Mouse (Mus musculus) heart, embryonic 14.5 days (tissue): Measurements from ENCODE around the gene Abcc2. TPM values are rescaled to one million over a fixed set of nuclear protein-coding genes. Genes with fewer than 3 reads are reported as not detected.

Experiments used
- ATAC-seq: fragments of 200-750 bp; cut with Nextera tagmentation; 2 replicates; pipeline ENCODE4 v1.8.0; 2017; ENCODE audit warnings: low read depth, moderate TSS enrichment; ENCODE audit not compliant: insufficient number of reproducible peaks, insufficient read depth, low FRiP score
- H3K27ac ChIP-seq, 2 experiments: fragments of 200-500 bp in 1 of 2; fragments of 300-500 bp in 1 of 2; sonication (generic) in 1 of 2; replicated peaks in 1 of 2; 2 replicates each; pipeline ENCODE4 v1.5.1; 2012 to 2014; ENCODE audit warnings: low read depth in 2 of 2, low read length in 2 of 2, control low read depth in 1 of 2, mild to moderate bottlenecking in 1 of 2, mixed read lengths in 1 of 2; ENCODE audit not compliant: control insufficient read depth in 1 of 2, insufficient read depth in 1 of 2
- H3K27me3 ChIP-seq: fragments of 300-500 bp; sonication (generic); 2 replicates; pipeline ENCODE4 v1.6.1; 2014; ENCODE audit warnings: mild to moderate bottlenecking, low read length, control low read depth; ENCODE audit not compliant: control insufficient read depth, insufficient read depth
- H3K36me3 ChIP-seq: fragments of 300-500 bp; sonication (generic); 2 replicates; pipeline ENCODE4 v1.6.1; 2014; ENCODE audit warnings: mild to moderate bottlenecking, control low read depth, low read length, mixed read lengths; ENCODE audit not compliant: control insufficient read depth, insufficient read depth
- H3K4me1 ChIP-seq, 2 experiments: fragments of 200-500 bp in 1 of 2; fragments of 300-500 bp in 1 of 2; sonication (generic) in 1 of 2; 2 replicates each; pipeline ENCODE4 v1.6.1; 2012 to 2014; ENCODE audit warnings: low read length in 2 of 2, control low read depth in 1 of 2, mixed read lengths in 1 of 2; ENCODE audit not compliant: control insufficient read depth in 2 of 2, insufficient read depth in 2 of 2
- H3K4me2 ChIP-seq: fragments of 300-500 bp; sonication (generic); 2 replicates; pipeline ENCODE4 v1.6.1; 2014; ENCODE audit warnings: mild to moderate bottlenecking, low read length
- H3K4me3 ChIP-seq, 2 experiments: fragments of 200-500 bp in 1 of 2; fragments of 300-500 bp in 1 of 2; sonication (generic) in 1 of 2; 2 replicates each; pipeline ENCODE4 v1.5.1; 2012 to 2014; ENCODE audit warnings: low read length in 2 of 2, mild to moderate bottlenecking in 2 of 2, control low read depth in 1 of 2, low read depth in 1 of 2, moderate library complexity in 1 of 2; ENCODE audit not compliant: control insufficient read depth in 1 of 2, insufficient read depth in 1 of 2
- H3K9ac ChIP-seq: fragments of 300-500 bp; sonication (generic); 2 replicates; pipeline ENCODE4 v1.6.1; 2014; ENCODE audit warnings: mild to moderate bottlenecking, low read length
- H3K9me3 ChIP-seq: fragments of 300-500 bp; sonication (generic); 2 replicates; pipeline ENCODE4 v1.6.1; 2016; ENCODE audit warnings: low read length, control low read depth; ENCODE audit not compliant: control insufficient read depth
- WGBS: fragments of 180-500 bp; shearing (Covaris S2); extraction: QIAGEN DNeasy Blood & Tissue Kit; methylation state at CpG from one replicate; pipeline ENCODE4 v1.1.7; 2014; 5-methylcytosine and 5-hydroxymethylcytosine counted together
- polyA plus RNA-seq: library from polyadenylated mRNA; unstranded; fragments of >200 nt; fragmentation: Nextera tagmentation; extraction: Ambion mirVana; gene quantifications from 2 replicates; pipeline ENCODE4 v1.2.1, GENCODE M21; 2014

Abcc2 gene
- polyA plus RNA-seq, 1 experiment from 2014 or later = 0.03 TPM

DNA sequence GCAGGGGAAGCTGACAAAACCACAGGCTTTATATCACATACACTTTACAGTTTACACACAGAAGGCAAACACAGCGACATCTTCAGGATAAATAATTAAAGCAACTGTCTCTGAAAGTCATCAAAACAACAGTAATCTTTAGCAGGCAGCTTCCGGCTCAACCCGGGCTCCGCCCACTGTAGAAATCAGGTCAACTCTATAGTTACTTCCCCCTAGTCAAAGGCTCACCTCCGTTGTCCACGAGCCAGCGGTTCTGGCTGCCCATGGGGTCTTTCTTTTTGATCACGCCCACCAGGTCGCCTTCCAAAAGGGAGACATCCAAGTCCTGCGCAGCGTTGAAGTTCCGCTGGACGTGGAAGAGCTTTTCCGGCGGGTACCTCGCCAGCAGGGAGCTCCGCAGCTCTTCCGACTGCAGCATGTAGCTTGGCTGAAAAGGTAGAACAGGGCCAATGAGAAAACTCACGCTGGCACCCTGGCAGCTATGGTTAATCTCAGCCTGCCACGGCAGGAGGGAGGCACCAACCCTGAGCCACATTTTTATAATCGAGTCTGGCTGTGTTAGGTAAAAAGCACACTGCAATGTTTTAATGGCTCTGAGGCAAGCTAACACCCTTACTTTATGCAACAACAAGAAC lies 70.1 kb downstream of the Abcc2 start:
- Histone ChIP-seq H3K9me3 (no peaks in the 10 kb centered on the region), H3K27me3 (no peaks in the 10 kb centered on the region), H3K4me2 (no peak overlapping the region), H3K36me3 (peaks cover 96% of the 10 kb centered on the region), H3K4me3 (no peak overlapping the region), H3K27ac (no peak overlapping the region), H3K4me1 (no peaks in the 10 kb centered on the region), H3K9ac (no peak overlapping the region)
- ATAC-seq = no peak
- WGBS = 83% methylated on average over 21 of the region's 21 CpGs

DNA sequence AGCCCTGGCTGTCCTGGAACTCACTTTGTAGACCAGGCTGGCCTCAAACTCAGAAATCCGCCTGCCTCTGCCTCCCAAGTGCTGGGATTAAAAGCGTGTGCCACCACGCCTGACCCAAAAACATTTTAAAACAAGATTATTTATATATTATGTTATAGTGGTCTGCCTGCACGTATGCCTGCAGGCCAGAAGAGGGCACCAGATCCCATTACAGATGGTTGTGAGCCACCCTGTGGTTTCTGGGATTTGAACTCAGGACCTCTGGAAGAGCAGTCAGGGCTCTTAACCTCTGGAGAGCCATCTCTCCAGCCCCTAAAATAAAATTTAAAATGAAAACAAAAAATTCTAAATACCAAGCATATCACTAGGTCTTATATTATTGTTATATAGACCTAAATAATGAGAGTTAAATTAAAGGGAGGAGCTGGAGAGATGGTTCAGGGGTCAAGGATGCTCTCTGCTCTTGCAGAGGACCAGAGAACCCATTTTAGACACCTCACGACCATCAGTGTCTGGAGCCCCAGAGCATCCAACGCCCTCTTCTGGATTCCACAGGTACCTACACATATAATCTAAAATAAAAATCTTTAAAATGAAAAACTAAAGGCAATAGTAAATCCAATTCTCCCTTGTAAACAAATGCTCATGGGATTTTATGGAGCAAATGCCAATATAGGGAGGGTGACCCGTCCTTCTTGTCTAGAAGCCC lies 71.0 kb downstream of the Abcc2 start:
- H3K4me3 ChIP-seq = no peak overlapping the region
- 79% methylated on average over 7 of the region's 7 CpGs for WGBS

DNA sequence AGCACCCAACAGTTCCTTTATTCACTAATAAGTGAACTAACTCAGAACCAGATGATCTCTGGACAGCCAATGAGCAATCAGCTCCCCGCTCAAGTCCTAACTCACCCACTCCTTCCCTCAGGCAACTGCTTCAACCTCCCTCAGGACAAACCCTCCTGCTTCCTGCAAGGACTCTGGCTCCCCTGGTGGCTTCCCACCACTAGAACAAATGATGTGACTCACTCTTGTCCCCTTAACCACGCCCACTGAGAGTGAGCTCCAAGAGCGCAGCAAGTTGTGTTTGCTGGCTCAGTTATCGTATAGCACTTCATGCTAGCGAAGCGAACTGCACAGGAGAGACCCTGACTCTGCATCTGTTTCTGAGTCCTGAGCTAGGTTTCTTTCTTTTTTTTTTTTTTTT lies 75.4 kb downstream of the Abcc2 start:
- Histone ChIP-seq H3K27ac (no peak overlapping the region), H3K4me2 (no peak overlapping the region), H3K9ac (no peak overlapping the region), H3K4me3 (no peak overlapping the region), H3K27me3 (no peaks in the 10 kb centered on the region), H3K9me3 (peaks cover 8% of the 10 kb centered on the region), H3K36me3 (peaks cover 67% of the 10 kb centered on the region), H3K4me1 (no peaks in the 10 kb centered on the region)
- 71% methylated on average over 6 of the region's 6 CpGs for WGBS
- no peak for ATAC-seq

More for the DNA sequence above, 71.0 kb downstream of the Abcc2 start:
- Histone ChIP-seq H3K27ac (no peak overlapping the region), H3K4me1 (no peaks in the 10 kb centered on the region), H3K9ac (no peak overlapping the region), H3K36me3 (peaks cover 87% of the 10 kb centered on the region), H3K9me3 (no peaks in the 10 kb centered on the region), H3K27me3 (no peaks in the 10 kb centered on the region), H3K4me2 (no peak overlapping the region)
- no peak for ATAC-seq

DNA sequence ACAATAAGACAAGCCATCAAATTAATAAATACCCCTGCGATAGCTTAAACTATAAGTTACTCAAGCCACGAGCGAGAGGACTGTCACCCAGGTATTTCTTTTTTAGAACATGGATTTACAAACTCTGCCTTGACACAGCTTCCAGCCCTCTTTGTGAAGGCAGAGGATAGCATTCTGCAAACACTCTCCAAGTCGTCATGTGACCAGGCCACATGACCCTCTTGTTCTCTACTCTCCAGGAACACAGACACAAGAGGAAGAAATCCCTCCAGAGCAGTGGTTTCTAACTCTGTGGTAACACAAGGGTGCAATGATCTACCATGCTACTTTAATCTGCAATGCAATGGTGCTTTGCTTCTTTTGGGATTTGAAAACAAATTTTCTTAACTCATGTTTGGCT lies 88.4 kb downstream of the Abcc2 start:
- H3K27ac ChIP-seq = no peak overlapping the region
- no peaks in the 10 kb centered on the region for H3K9me3 ChIP-seq
- no peak overlapping the region for H3K9ac ChIP-seq
- H3K4me2 ChIP-seq = no peak overlapping the region
- peaks cover 97% of the 10 kb centered on the region for H3K36me3 ChIP-seq
- H3K27me3 ChIP-seq = no peaks in the 10 kb centered on the region
- WGBS = 92% methylated on average over 4 of the region's 4 CpGs
- H3K4me3 ChIP-seq = no peak overlapping the region
- ATAC-seq = no peak
- no peaks in the 10 kb centered on the region for H3K4me1 ChIP-seq

DNA sequence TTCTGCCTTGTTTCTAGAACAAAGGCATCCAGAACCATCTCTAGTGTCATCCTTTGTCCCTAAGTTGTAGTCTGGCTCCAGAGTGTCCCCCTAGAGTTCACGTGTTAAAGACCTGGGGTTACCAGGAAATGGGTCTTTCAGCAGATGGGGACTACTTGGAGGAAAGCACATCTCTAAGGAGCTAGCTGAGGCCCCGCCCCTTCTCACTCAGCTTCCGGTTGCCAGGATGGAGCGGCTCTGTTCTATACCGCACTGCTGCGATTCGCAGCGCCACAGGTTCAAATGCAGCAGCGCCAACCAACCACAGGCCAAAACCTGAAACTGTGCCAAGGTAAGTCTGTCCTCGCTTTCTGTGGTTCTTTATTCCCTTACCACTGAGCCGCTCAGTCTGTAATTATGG lies 92.4 kb downstream of the Abcc2 start:
- Histone ChIP-seq H3K27me3 (no peaks in the 10 kb centered on the region), H3K36me3 (peaks cover 59% of the 10 kb centered on the region), H3K9me3 (no peaks in the 10 kb centered on the region), H3K4me1 (peaks cover 4 to 12% of the 10 kb centered on the region in 2 experiments; a peak in 2 of 4 replicates), H3K9ac (no peak overlapping the region), H3K27ac (no peak overlapping the region), H3K4me2 (no peak overlapping the region), H3K4me3 (no peak overlapping the region)
- 93% methylated on average over 11 of the region's 11 CpGs for WGBS
- no peak for ATAC-seq

DNA sequence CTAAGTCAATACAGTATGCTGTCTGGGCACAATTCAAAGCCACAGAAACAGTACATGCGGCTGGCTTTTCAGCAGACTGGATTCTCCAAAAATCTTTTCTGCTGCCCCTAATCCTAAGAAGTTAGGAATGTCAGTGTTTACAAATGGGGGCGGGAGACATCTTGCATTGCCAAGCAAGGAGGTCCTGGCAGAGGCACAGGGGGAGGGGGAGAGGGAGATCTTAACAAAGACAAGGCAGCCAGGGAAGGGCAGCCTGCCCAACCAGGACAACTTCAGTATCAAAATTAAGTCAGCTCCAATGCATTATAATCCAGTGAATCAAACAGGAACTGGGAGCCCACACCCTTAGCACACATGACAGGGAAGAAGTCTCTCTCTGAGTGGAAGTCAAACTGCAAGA lies 94.0 kb downstream of the Abcc2 start:
- Histone ChIP-seq H3K4me2 (no peak overlapping the region), H3K9me3 (no peaks in the 10 kb centered on the region), H3K27ac (no peak overlapping the region), H3K4me3 (no peak overlapping the region), H3K9ac (no peak overlapping the region), H3K4me1 (peaks cover 6 to 16% of the 10 kb centered on the region in 2 experiments; a peak in 3 of 4 replicates), H3K36me3 (peaks cover 43% of the 10 kb centered on the region), H3K27me3 (no peaks in the 10 kb centered on the region)
- 54% methylated on average over 2 of the region's 2 CpGs for WGBS
- no peak for ATAC-seq

DNA sequence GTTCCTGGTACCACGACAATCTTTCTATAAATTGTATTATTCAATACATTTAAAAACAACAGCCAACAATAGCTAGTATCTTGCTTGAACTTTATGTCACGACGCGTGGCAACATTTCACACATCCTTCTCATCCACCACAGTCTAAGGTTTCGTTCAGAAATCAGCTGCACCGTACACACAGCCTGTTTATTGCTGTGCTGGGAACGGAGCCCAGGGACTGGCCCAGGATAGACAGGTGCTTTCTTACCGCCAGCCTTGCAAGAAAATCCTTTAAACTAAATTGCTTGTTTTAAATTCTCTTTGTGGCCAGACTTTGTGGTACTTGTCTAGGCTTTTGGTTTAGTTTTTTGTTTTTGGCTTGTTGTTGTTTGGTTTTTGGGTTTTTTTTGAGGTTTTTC lies 95.4 kb downstream of the Abcc2 start:
- Histone ChIP-seq H3K36me3 (peaks cover 29% of the 10 kb centered on the region), H3K9ac (no peak overlapping the region), H3K27me3 (no peaks in the 10 kb centered on the region), H3K9me3 (no peaks in the 10 kb centered on the region; the same call in 1 of the 2 replicates), H3K4me1 (peaks cover 6 to 16% of the 10 kb centered on the region in 2 experiments; a peak in 3 of 4 replicates), H3K4me2 (no peak overlapping the region), H3K27ac (no peak overlapping the region), H3K4me3 (no peak overlapping the region)
- WGBS = 89% methylated on average over 8 of the region's 8 CpGs
- ATAC-seq = no peak
